Mouse (Mus musculus) kidney, postnatal 0 days (tissue): ENCODE data around the gene Dzip1. TPM values are rescaled to one million over a fixed set of nuclear protein-coding genes. Genes with fewer than 3 reads are reported as not detected.

Experiments
- ATAC-seq: fragments of 200-750 bp; cut with Nextera tagmentation; replicated peaks from 2 replicates; pipeline ENCODE4 v1.8.0; 2017; ENCODE audit warnings: low read depth, moderate number of reproducible peaks, moderate TSS enrichment, moderate library complexity; ENCODE audit not compliant: low FRiP score
- DNase-seq: peaks from one replicate; pipeline ENCODE4 v3.0.0-alpha.2; 2016; ENCODE audit warnings: low spot score
- H3K27ac ChIP-seq: fragments of 300-500 bp; sonication (generic); 2 replicates; pipeline ENCODE4 v1.5.1; 2014; ENCODE audit warnings: mild to moderate bottlenecking
- H3K27me3 ChIP-seq: fragments of 300-500 bp; sonication (generic); 2 replicates; pipeline ENCODE4 v1.6.1; 2014; ENCODE audit warnings: low read length, mixed read lengths; ENCODE audit not compliant: insufficient read depth
- H3K36me3 ChIP-seq: fragments of 300-500 bp; sonication (generic); 2 replicates; pipeline ENCODE4 v1.6.1; 2014; ENCODE audit warnings: low read length, mixed read lengths; ENCODE audit not compliant: insufficient read depth
- H3K4me1 ChIP-seq: fragments of 300-500 bp; sonication (generic); replicated peaks from 2 replicates; pipeline ENCODE4 v1.6.1; 2014; ENCODE audit warnings: antibody characterized with exemption, low read length, mixed read lengths; ENCODE audit not compliant: insufficient read depth
- H3K4me2 ChIP-seq: fragments of 300-500 bp; sonication (generic); 2 replicates; pipeline ENCODE4 v1.6.1; 2014; ENCODE audit warnings: mild to moderate bottlenecking, low read length, moderate library complexity, mixed read lengths
- H3K4me3 ChIP-seq: fragments of 300-500 bp; sonication (generic); replicated peaks from 2 replicates; pipeline ENCODE4 v1.5.1; 2014; ENCODE audit warnings: low read depth, low read length
- H3K9ac ChIP-seq: fragments of 300-500 bp; sonication (generic); 2 replicates; pipeline ENCODE4 v1.6.1; 2014; ENCODE audit warnings: low read depth, low read length
- H3K9me3 ChIP-seq: fragments of 300-500 bp; sonication (generic); replicated peaks from 2 replicates; pipeline ENCODE4 v1.6.1; 2016; ENCODE audit warnings: low read length, inconsistent platforms, mixed read lengths
- CTCF ChIP-seq: IDR thresholded peaks from 2 replicates; pipeline ENCODE4 v1.5.1; 2016; ENCODE audit warnings: antibody characterized with exemption, low read depth, mild to moderate bottlenecking, moderate library complexity
- WGBS: fragments of 180-500 bp; shearing (Covaris S2); extraction: QIAGEN DNeasy Blood & Tissue Kit; methylation state at CpG from one replicate; pipeline ENCODE4 v1.1.7; 2014; 5-methylcytosine and 5-hydroxymethylcytosine counted together
- polyA plus RNA-seq: library from polyadenylated mRNA; unstranded; fragments of >200 nt; fragmentation: Nextera tagmentation; extraction: Ambion mirVana; gene quantifications from 2 replicates; pipeline ENCODE4 v1.2.1, GENCODE M21; 2015

Dzip1 gene
- 10.3 and 10.7 TPM in 2 replicates for polyA plus RNA-seq

- H3K4me1 ChIP-seq, result peaks cover 6% of the 10 kb centered on the region
- TF ChIP-seq CTCF, result peak; percentile 33
- peak within 1 kb of the TSS; percentile 89 for H3K4me2 ChIP-seq
- peak; percentile 92 for DNase-seq
- H3K9ac ChIP-seq, result peak within 1 kb of the TSS; percentile 72
- H3K36me3 ChIP-seq, result no peaks in the 10 kb centered on the region
- H3K4me3 ChIP-seq, result peak within 1 kb of the TSS; percentile 56
- no peaks in the 10 kb centered on the region for H3K27me3 ChIP-seq
- 2% methylated on average over 55 of the region's 55 CpGs for WGBS
- ATAC-seq, result peak; percentile 89
- peak within 1 kb of the TSS; percentile 66 for H3K27ac ChIP-seq
- no peaks in the 10 kb centered on the region for H3K9me3 ChIP-seq
These were observed at the start of gene Dzip1 for GRCm38 (mm10) chr14:118924673-118925615. TSS of gene Dzip1 (minus strand) at chr14:118925460.

GRCm38 (mm10) chr14:118972268-118972667, 47.0 kb upstream of the Dzip1 start:
- no peak for ATAC-seq
- Histone ChIP-seq H3K36me3 (peaks cover 58% of the 10 kb centered on the region), H3K4me2 (no peak overlapping the region), H3K9me3 (no peaks in the 10 kb centered on the region), H3K4me3 (no peak overlapping the region), H3K27me3 (no peaks in the 10 kb centered on the region), H3K27ac (no peak overlapping the region), H3K9ac (no peak overlapping the region), H3K4me1 (no peaks in the 10 kb centered on the region)
- no peak for TF ChIP-seq CTCF
- WGBS, result 89% methylated on average over 6 of the region's 6 CpGs
- DNase-seq, result no peak

- H3K36me3 ChIP-seq, result peaks cover 39% of the 10 kb centered on the region; the same call in 1 of the 2 replicates
- no peak for TF ChIP-seq CTCF
- ATAC-seq, result no peak
- H3K9me3 ChIP-seq, result no peaks in the 10 kb centered on the region
- 87% methylated on average over 7 of the region's 7 CpGs for WGBS
- no peak overlapping the region for H3K27ac ChIP-seq
- H3K4me2 ChIP-seq, result no peak overlapping the region
- H3K9ac ChIP-seq, result no peak overlapping the region
- H3K4me1 ChIP-seq, result no peaks in the 10 kb centered on the region
- DNase-seq, result no peak
- no peaks in the 10 kb centered on the region for H3K27me3 ChIP-seq
- H3K4me3 ChIP-seq, result no peak overlapping the region
These were observed 42.4 kb upstream of the Dzip1 start for GRCm38 (mm10) chr14:118967646-118968045.

- H3K9ac ChIP-seq, result no peak overlapping the region
- DNase-seq (no peak), ATAC-seq (no peak)
- peaks cover 41% of the 10 kb centered on the region for H3K36me3 ChIP-seq
- WGBS, result 96% methylated on average over 4 of the region's 4 CpGs
- no peak overlapping the region for H3K27ac ChIP-seq
- H3K9me3 ChIP-seq, result no peaks in the 10 kb centered on the region
- H3K27me3 ChIP-seq, result no peaks in the 10 kb centered on the region
- no peaks in the 10 kb centered on the region for H3K4me1 ChIP-seq
- H3K4me2 ChIP-seq, result no peak overlapping the region
- H3K4me3 ChIP-seq, result no peak overlapping the region
- no peak for TF ChIP-seq CTCF
These were observed 40.2 kb upstream of the Dzip1 start for GRCm38 (mm10) chr14:118965356-118966000.

GRCm38 (mm10) chr14:118958010-118958409, 32.8 kb upstream of the Dzip1 start:
- H3K4me2 ChIP-seq, result no peak overlapping the region
- H3K9ac ChIP-seq, result no peak overlapping the region
- DNase-seq (no peak), ATAC-seq (no peak)
- no peak overlapping the region for H3K27ac ChIP-seq
- WGBS, result 98% methylated on average over 3 of the region's 3 CpGs
- no peak for TF ChIP-seq CTCF
- H3K4me1 ChIP-seq, result no peaks in the 10 kb centered on the region
- H3K4me3 ChIP-seq, result no peak overlapping the region
- no peaks in the 10 kb centered on the region for H3K27me3 ChIP-seq
- H3K9me3 ChIP-seq, result no peaks in the 10 kb centered on the region
- peaks cover 46% of the 10 kb centered on the region for H3K36me3 ChIP-seq

- Histone ChIP-seq H3K4me1 (no peaks in the 10 kb centered on the region), H3K4me2 (no peak overlapping the region), H3K9ac (no peak overlapping the region), H3K36me3 (0 out of 2 replicates have a peak, but pooled peaks cover 7% of the 10 kb centered on the region), H3K9me3 (no peaks in the 10 kb centered on the region), H3K4me3 (no peak overlapping the region), H3K27me3 (no peaks in the 10 kb centered on the region), H3K27ac (no peak overlapping the region)
- no peak for ATAC-seq
- no peak for TF ChIP-seq CTCF
- DNase-seq, result no peak
- WGBS, result 94% methylated on average over 9 of the region's 9 CpGs
These were observed 26.8 kb upstream of the Dzip1 start for GRCm38 (mm10) chr14:118951912-118952583.
